Mouse (Mus musculus) liver, adult 2 months (tissue): ENCODE measurements around the gene Cenpa. TPM values are rescaled to one million over a fixed set of nuclear protein-coding genes. Genes with fewer than 3 reads are reported as not detected.

ENCODE experiments used
- DNase-seq: peaks from one replicate; pipeline ENCODE4 v3.0.0-alpha.2; 2011; ENCODE audit warnings: low read depth, low spot score; ENCODE audit errors: extremely low read depth
- H3K27ac ChIP-seq: fragments of 200-500 bp; replicated peaks from 2 replicates; pipeline ENCODE4 v1.5.1; 2012; ENCODE audit warnings: low read depth, mild to moderate bottlenecking, control low read depth, inconsistent platforms, low read length; ENCODE audit not compliant: insufficient read depth
- H3K27me3 ChIP-seq: fragments of 200-500 bp; 2 replicates; pipeline ENCODE4 v1.6.1; 2012; ENCODE audit warnings: mild to moderate bottlenecking, moderate library complexity, low read length, inconsistent platforms; ENCODE audit not compliant: control insufficient read depth, insufficient read depth
- H3K36me3 ChIP-seq: fragments of 200-500 bp; 2 replicates; pipeline ENCODE4 v1.6.1; 2012; ENCODE audit warnings: low read length, inconsistent platforms; ENCODE audit not compliant: control insufficient read depth, insufficient read depth
- H3K4me1 ChIP-seq: fragments of 200-500 bp; 2 replicates; pipeline ENCODE4 v1.6.1; 2011; ENCODE audit warnings: low read length; ENCODE audit not compliant: control insufficient read depth, insufficient read depth
- H3K4me3 ChIP-seq: fragments of 200-500 bp; 2 replicates; pipeline ENCODE4 v1.5.1; 2011; ENCODE audit warnings: low read depth, mild to moderate bottlenecking, control low read depth, low read length, moderate library complexity; ENCODE audit not compliant: insufficient read depth
- H3K79me2 ChIP-seq: fragments of 200-500 bp; 2 replicates; pipeline ENCODE4 v1.6.1; 2012; ENCODE audit warnings: inconsistent platforms, mild to moderate bottlenecking, low read length, moderate library complexity; ENCODE audit not compliant: control insufficient read depth, insufficient read depth
- H3K9ac ChIP-seq: fragments of 200-500 bp; 2 replicates; pipeline ENCODE4 v1.6.1; 2012; ENCODE audit warnings: low read depth, mild to moderate bottlenecking, control low read depth, inconsistent platforms, low read length
- CTCF ChIP-seq: fragments of 200-500 bp; IDR thresholded peaks from 2 replicates; pipeline ENCODE4 v1.5.1; 2011; ENCODE audit warnings: low read depth, low read length, control low read depth
- POLR2A ChIP-seq: fragments of 200-500 bp; IDR thresholded peaks from 2 replicates; pipeline ENCODE4 v1.6.1; 2011; ENCODE audit warnings: low read length, control low read depth; ENCODE audit not compliant: insufficient read depth; ENCODE audit errors: extremely low read depth
- WGBS: fragments of 180-500 bp; shearing (Covaris S2); methylation state at CpG from one replicate; pipeline ENCODE4 v1.1.7; 2018; 5-methylcytosine and 5-hydroxymethylcytosine counted together
- polyA plus RNA-seq: library from polyadenylated mRNA; depleted of rRNA; stranded (reverse); fragments of >200 nt; gene quantifications from 2 replicates; pipeline ENCODE4 v1.2.3, GENCODE M21; 2012
- total RNA-seq: library from RNA; depleted of rRNA; stranded (reverse); fragments of >200 nt; gene quantifications from 2 replicates; pipeline ENCODE4 v1.2.3, GENCODE M21; 2014

Gene Cenpa
- total and polyA plus RNA-seq, 2 experiments, result 5.3 to 8.0 TPM

- TF ChIP-seq POLR2A (no peak), CTCF (no peak)
- peak overlapping the region; percentile 71 for H3K4me3 ChIP-seq
- no peak for DNase-seq
- H3K27me3 ChIP-seq, result no peaks in the 10 kb centered on the region
- H3K79me2 ChIP-seq, result peaks cover 2% of the 10 kb centered on the region; the same call in 1 of the 2 replicates
- under 1% methylated on average over 13 of the region's 13 CpGs for WGBS
- H3K36me3 ChIP-seq, result no peaks in the 10 kb centered on the region
- peak overlapping the region; percentile 45 for H3K27ac ChIP-seq
- H3K4me1 ChIP-seq, result peaks cover 4% of the 10 kb centered on the region
- H3K9ac ChIP-seq, result peak overlapping the region; percentile 78
Measured at GRCm38 (mm10) chr5:30667215-30667614, 638 bp downstream of the Cenpa start.

- H3K4me1 ChIP-seq, result peaks cover 4% of the 10 kb centered on the region
Measured at GRCm38 (mm10) chr5:30667686-30668085, 1.1 kb downstream of the Cenpa start.

GRCm38 (mm10) chr5:30668637-30669495 lies 2.3 kb downstream of the Cenpa start:
- no peak overlapping the region for H3K4me3 ChIP-seq
- no peak overlapping the region for H3K27ac ChIP-seq
- H3K4me1 ChIP-seq, result peaks cover 4% of the 10 kb centered on the region
- no peak overlapping the region for H3K9ac ChIP-seq
- no peak for DNase-seq
- H3K27me3 ChIP-seq, result no peaks in the 10 kb centered on the region
- peaks cover 2% of the 10 kb centered on the region; the same call in 1 of the 2 replicates for H3K79me2 ChIP-seq
- H3K36me3 ChIP-seq, result no peaks in the 10 kb centered on the region
- WGBS, result 87% methylated on average over 9 of the region's 9 CpGs
- TF ChIP-seq POLR2A, result no peak
- TF ChIP-seq CTCF, result no peak

More at GRCm38 (mm10) chr5:30667686-30668085, 1.1 kb downstream of the Cenpa start:
- peaks cover 2% of the 10 kb centered on the region; the same call in 1 of the 2 replicates for H3K79me2 ChIP-seq
- no peak overlapping the region for H3K4me3 ChIP-seq
- H3K27me3 ChIP-seq, result no peaks in the 10 kb centered on the region
- no peak for DNase-seq
- no peak overlapping the region for H3K27ac ChIP-seq
- H3K36me3 ChIP-seq, result no peaks in the 10 kb centered on the region
- no peak overlapping the region; the same call in 1 of the 2 replicates for H3K9ac ChIP-seq
- TF ChIP-seq CTCF (no peak), POLR2A (no peak)
- WGBS, result 8% methylated on average over 3 of the region's 3 CpGs

GRCm38 (mm10) chr5:30669496-30669830 lies 2.9 kb downstream of the Cenpa start:
- no peak overlapping the region for H3K27ac ChIP-seq
- 73% methylated on average over 3 of the region's 3 CpGs for WGBS
- H3K9ac ChIP-seq, result no peak overlapping the region
- H3K36me3 ChIP-seq, result no peaks in the 10 kb centered on the region
- H3K79me2 ChIP-seq, result peaks cover 2% of the 10 kb centered on the region; the same call in 1 of the 2 replicates
- no peak overlapping the region for H3K4me3 ChIP-seq
- TF ChIP-seq POLR2A (no peak), CTCF (no peak)
- no peaks in the 10 kb centered on the region for H3K27me3 ChIP-seq
- H3K4me1 ChIP-seq, result peaks cover 5% of the 10 kb centered on the region
- DNase-seq, result no peak

GRCm38 (mm10) chr5:30670091-30670490 lies 3.5 kb downstream of the Cenpa start:
- whole genome bisulfite sequencing, result 87% methylated on average over 7 of the region's 7 CpGs
- Histone ChIP-seq H3K27ac (no peak overlapping the region), H3K4me3 (no peak overlapping the region), H3K36me3 (no peaks in the 10 kb centered on the region), H3K79me2 (peaks cover 2% of the 10 kb centered on the region; the same call in 1 of the 2 replicates), H3K27me3 (no peaks in the 10 kb centered on the region), H3K9ac (no peak overlapping the region), H3K4me1 (peaks cover 5% of the 10 kb centered on the region)
- DNase-seq, result no peak
- TF ChIP-seq POLR2A (no peak), CTCF (no peak)

GRCm38 (mm10) chr5:30674001-30674400 lies 7.4 kb downstream of the Cenpa start:
- 28% methylated on average over 7 of the region's 7 CpGs for WGBS
- Histone ChIP-seq H3K4me3 (no peak overlapping the region), H3K9ac (no peak overlapping the region), H3K4me1 (peaks cover 1% of the 10 kb centered on the region; the same call in 1 of the 2 replicates), H3K27me3 (no peaks in the 10 kb centered on the region), H3K79me2 (no peaks in the 10 kb centered on the region), H3K27ac (no peak overlapping the region), H3K36me3 (no peaks in the 10 kb centered on the region)
- peak; percentile 55 for DNase-seq
- TF ChIP-seq CTCF, result no peak
- no peak for TF ChIP-seq POLR2A
